Comparison of ENCODE assay signal across 8 mouse cellular contexts in the genomic region with DNA sequence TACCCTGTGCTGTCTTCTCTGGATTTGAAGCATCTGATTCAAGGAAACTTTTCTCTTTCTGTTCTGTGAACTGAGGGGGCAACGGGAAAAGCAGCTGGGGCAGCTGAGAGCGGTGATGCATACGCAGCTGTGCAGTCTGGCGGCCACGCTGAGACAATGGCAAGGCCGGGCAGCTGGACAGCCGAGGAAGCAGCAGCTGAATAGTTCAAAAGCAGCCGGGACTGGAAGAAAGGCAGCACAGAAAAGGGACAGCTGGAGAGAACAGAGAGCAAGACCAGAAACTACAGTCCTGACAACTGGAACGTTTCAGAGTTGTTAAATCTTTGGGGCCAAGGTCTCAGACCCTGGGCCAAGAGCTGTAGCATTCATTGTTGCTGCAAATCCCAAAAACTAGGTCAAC. TPM values are rescaled to one million over a fixed set of nuclear protein-coding genes. Genes with fewer than 3 reads are reported as not detected.
DNase-seq lines count a peak whose midpoint lies in the region; ATAC-seq lines count a peak whose summit lies in the region.

No protein-coding gene starts in this region.

- no peaks in the 10 kb centered on the region for H3K9me3 ChIP-seq in megakaryocyte, embryonic 14.5 days
- H3K9me3 ChIP-seq in embryonic facial prominence, embryonic 14.5 days (ENCODE audit: control insufficient read depth, low read length): no peaks in the 10 kb centered on the region
- H3K9me3 ChIP-seq in heart, embryonic 16.5 days (replicated peaks; ENCODE audit: control insufficient read depth, low read length): no peaks in the 10 kb centered on the region
- H3K9me3 ChIP-seq in midbrain, embryonic 14.5 days (ENCODE audit: control insufficient read depth, low read length): no peaks in the 10 kb centered on the region

- 38% methylated on average over 9 of the region's 9 CpGs for WGBS in embryonic facial prominence, embryonic 14.5 days
- WGBS in heart, embryonic 16.5 days: 45% methylated on average over 9 of the region's 9 CpGs
- 3% methylated on average over 9 of the region's 9 CpGs for WGBS in midbrain, embryonic 14.5 days

- no peaks in the 10 kb centered on the region for H3K27me3 ChIP-seq in megakaryocyte, embryonic 14.5 days (replicated peaks)
- H3K27me3 ChIP-seq in embryonic facial prominence, embryonic 14.5 days (replicated peaks; ENCODE audit: control insufficient read depth, insufficient read depth, low read length): no peaks in the 10 kb centered on the region
- no peaks in the 10 kb centered on the region for H3K27me3 ChIP-seq in heart, embryonic 16.5 days (ENCODE audit: control insufficient read depth, insufficient read depth, low read length)
- no peaks in the 10 kb centered on the region for H3K27me3 ChIP-seq in midbrain, embryonic 14.5 days (ENCODE audit: control insufficient read depth, insufficient read depth, low read length)

- intact Hi-C loops in left cerebral cortex, postnatal 36 days (cut with DNase I): no loop called here

- H3K4me3 ChIP-seq in megakaryocyte, embryonic 14.5 days (replicated peaks): peak overlapping the region; percentile 100
- peak overlapping the region; percentile 85; the same call in 1 of the 2 replicates for H3K4me3 ChIP-seq in embryonic facial prominence, embryonic 14.5 days (ENCODE audit: low read depth, low read length)
- H3K4me3 ChIP-seq in heart, embryonic 16.5 days (ENCODE audit: low read length): no peak overlapping the region
- H3K4me3 ChIP-seq in midbrain, embryonic 14.5 days (replicated peaks; ENCODE audit: low read depth, low read length): peak overlapping the region; percentile 86

- ATAC-seq in megakaryocyte, adult 5-6 weeks (ENCODE audit: poor library complexity, severe bottlenecking): no peak
- peak; percentile 72 for ATAC-seq in embryonic facial prominence, embryonic 14.5 days (ENCODE audit: low read depth)
- no peak for ATAC-seq in heart, embryonic 16.5 days (replicated peaks; ENCODE audit: extremely low read depth, insufficient read depth, low FRiP score)
- peak; percentile 24; the same call in 1 of the 2 replicates for ATAC-seq in midbrain, embryonic 14.5 days (ENCODE audit: low FRiP score, low TSS enrichment)

- H3K4me1 ChIP-seq in megakaryocyte, embryonic 14.5 days: peaks cover 18% of the 10 kb centered on the region
- peaks cover 5% of the 10 kb centered on the region; the same call in 1 of the 2 replicates for H3K4me1 ChIP-seq in embryonic facial prominence, embryonic 14.5 days (ENCODE audit: control insufficient read depth, insufficient read depth, low read length)
- peaks cover 5% of the 10 kb centered on the region; the same call in 1 of the 2 replicates for H3K4me1 ChIP-seq in heart, embryonic 16.5 days (ENCODE audit: control insufficient read depth, insufficient read depth, low read length)
- H3K4me1 ChIP-seq in midbrain, embryonic 14.5 days (ENCODE audit: control insufficient read depth, insufficient read depth, low read length): peaks cover 13% of the 10 kb centered on the region

- DNase-seq in embryonic facial prominence, embryonic 14.5 days (ENCODE audit: low spot score): peak; percentile 83
- peak; percentile 24 to 31 for DNase-seq in left cerebral cortex, postnatal 36 days (ENCODE audit: low spot score in 2 of 2)
- peak; percentile 59 for DNase-seq in midbrain, embryonic 14.5 days
- DNase-seq in testis, postnatal 10 days (ENCODE audit: low spot score): peak; percentile 52
- no peak for DNase-seq in spleen, postnatal 14 days (ENCODE audit: low spot score in 2 of 2)

- no peak overlapping the region for H3K27ac ChIP-seq in embryonic facial prominence, embryonic 14.5 days (replicated peaks; ENCODE audit: low read depth, low read length)
- no peak overlapping the region for H3K27ac ChIP-seq in heart, embryonic 16.5 days (ENCODE audit: low read length)
- peak overlapping the region; percentile 62 for H3K27ac ChIP-seq in midbrain, embryonic 14.5 days (replicated peaks; ENCODE audit: low read depth, low read length)

- H3K36me3 ChIP-seq in megakaryocyte, embryonic 14.5 days (replicated peaks; ENCODE audit: low read length): peaks cover 27% of the 10 kb centered on the region
- H3K36me3 ChIP-seq in embryonic facial prominence, embryonic 14.5 days (ENCODE audit: control insufficient read depth, insufficient read depth, low read length): peaks cover 26% of the 10 kb centered on the region
- peaks cover 18% of the 10 kb centered on the region for H3K36me3 ChIP-seq in heart, embryonic 16.5 days (ENCODE audit: control insufficient read depth, insufficient read depth)
- peaks cover 26% of the 10 kb centered on the region for H3K36me3 ChIP-seq in midbrain, embryonic 14.5 days (ENCODE audit: control insufficient read depth, insufficient read depth, low read length)

- peak overlapping the region; percentile 67 for H3K4me2 ChIP-seq in embryonic facial prominence, embryonic 14.5 days (ENCODE audit: low read depth, low read length)
- peak overlapping the region; percentile 98; the same call in 1 of the 2 replicates for H3K4me2 ChIP-seq in heart, embryonic 16.5 days (ENCODE audit: low read depth, low read length)
- peak overlapping the region; percentile 62 for H3K4me2 ChIP-seq in midbrain, embryonic 14.5 days (ENCODE audit: low read length)

- H3K9ac ChIP-seq in embryonic facial prominence, embryonic 14.5 days (ENCODE audit: low read depth, low read length): no peak overlapping the region
- H3K9ac ChIP-seq in heart, embryonic 16.5 days (ENCODE audit: low read length): no peak overlapping the region
- H3K9ac ChIP-seq in midbrain, embryonic 14.5 days (replicated peaks; ENCODE audit: low read length): peak overlapping the region; percentile 79

RNA-seq across cellular contexts. Expression of a gene that starts 1.1 kb away (rescaled TPM):
- 3.3 TPM in 1 of 2 replicates, not detected in the other for polyA plus RNA-seq in megakaryocyte, embryonic 14.5 days (2012; ENCODE audit: insufficient read depth, low replicate concordance)
- total RNA-seq in megakaryocyte, adult 5-6 weeks (2015): 48.9 and 57.0 TPM in 2 replicates
- total RNA-seq in megakaryocyte, adult 5-6 weeks (2017): 60.9 and 76.3 TPM in 2 replicates
- 52.9 and 53.7 TPM in 2 replicates for polyA plus RNA-seq in embryonic facial prominence, embryonic 14.5 days (2014; fragmentation: Nextera tagmentation; extraction: Ambion mirVana)
- polyA plus RNA-seq in heart, embryonic 16.5 days (2015; fragmentation: Nextera tagmentation; extraction: Ambion mirVana): 55.5 and 57.5 TPM in 2 replicates
- 10 to 100 TPM; 39.1 to 41.9 TPM for total RNA-seq in left cerebral cortex, postnatal 36 days (2021)
- polyA plus RNA-seq in midbrain, embryonic 14.5 days (2014; fragmentation: Nextera tagmentation; extraction: Ambion mirVana): 83.2 and 85.5 TPM in 2 replicates

RNA-seq across cellular contexts. Expression of a gene that starts 20.6 kb away (rescaled TPM):
- polyA plus RNA-seq in megakaryocyte, embryonic 14.5 days (2012; ENCODE audit: insufficient read depth, low replicate concordance): 46.4 and 61.7 TPM in 2 replicates
- total RNA-seq in megakaryocyte, adult 5-6 weeks (2015): 262 and 277 TPM in 2 replicates
- 248 and 260 TPM in 2 replicates for total RNA-seq in megakaryocyte, adult 5-6 weeks (2017)
- 159 and 177 TPM in 2 replicates for polyA plus RNA-seq in embryonic facial prominence, embryonic 14.5 days (2014; fragmentation: Nextera tagmentation; extraction: Ambion mirVana)
- polyA plus RNA-seq in heart, embryonic 16.5 days (2015; fragmentation: Nextera tagmentation; extraction: Ambion mirVana): 170 and 195 TPM in 2 replicates
- total RNA-seq in left cerebral cortex, postnatal 36 days (2021): 1 to 10 TPM; 1.3 to 1.7 TPM
- 24.7 and 55.1 TPM in 2 replicates for polyA plus RNA-seq in midbrain, embryonic 14.5 days (2014; fragmentation: Nextera tagmentation; extraction: Ambion mirVana)

RNA-seq across cellular contexts. Expression of a gene that starts 29.7 kb away (rescaled TPM):
- polyA plus RNA-seq in megakaryocyte, embryonic 14.5 days (2012; ENCODE audit: insufficient read depth, low replicate concordance): not detected in 2 replicates
- not detected in 2 replicates for total RNA-seq in megakaryocyte, adult 5-6 weeks (2015)
- total RNA-seq in megakaryocyte, adult 5-6 weeks (2017): not detected in 2 replicates
- 0.33 and 0.73 TPM in 2 replicates for polyA plus RNA-seq in embryonic facial prominence, embryonic 14.5 days (2014; fragmentation: Nextera tagmentation; extraction: Ambion mirVana)
- 0.27 and 0.35 TPM in 2 replicates for polyA plus RNA-seq in heart, embryonic 16.5 days (2015; fragmentation: Nextera tagmentation; extraction: Ambion mirVana)
- 10 to 100 TPM; 32.8 to 42.1 TPM for total RNA-seq in left cerebral cortex, postnatal 36 days (2021)
- polyA plus RNA-seq in midbrain, embryonic 14.5 days (2014; fragmentation: Nextera tagmentation; extraction: Ambion mirVana): 0.21 and 0.27 TPM in 2 replicates

Comparison
In these comparisons a context has a peak if more than half of its experiments do, and no peak if none do; other contexts are left out.
1. ATAC-seq: peak in embryonic facial prominence, embryonic 14.5 days (single experiment) and midbrain, embryonic 14.5 days (single experiment); none in megakaryocyte, adult 5-6 weeks (single experiment) and heart, embryonic 16.5 days (single experiment).
2. DNase-seq: peak in embryonic facial prominence, embryonic 14.5 days (single experiment), left cerebral cortex, postnatal 36 days (2 of 2), midbrain, embryonic 14.5 days (single experiment) and testis, postnatal 10 days (single experiment); none in spleen, postnatal 14 days (0 of 2).
3. RNA of a gene that starts 1.1 kb away (polyA plus RNA-seq): 83.2 to 85.5 TPM in midbrain, embryonic 14.5 days, 55.5 to 57.5 TPM in heart, embryonic 16.5 days and 52.9 to 53.7 TPM in embryonic facial prominence, embryonic 14.5 days; 3.3 TPM in megakaryocyte, embryonic 14.5 days; every median in the first group is over 10 times any median in the second.
4. Peak in every context shown above with its lines, with median percentiles within 50 percentile points of each other: H3K4me2 ChIP-seq.